Mouse (Mus musculus) gastrocnemius, postnatal 36 days (tissue): ENCODE measurements at regions not wholly inside any gene's neighbourhood (a gene's known extent, or its start where the extent isn't known, plus 50 kb on each side); places are given as distances from the start of the nearest gene placed in this dataset.

ENCODE experiments used
- DNase-seq, 2 experiments: peaks; one replicate each; pipeline ENCODE4 v3.0.0; 2022
- intact Hi-C: fragments of 180-260 bp; cut with DNase I; formaldehyde crosslinking; loops from one replicate; pipeline ENCODE4 v1.15.1; 2025

- no peak for DNase-seq
- intact Hi-C loops = no loop called here
These were observed 114.7 kb upstream of the Ndp start for GRCm38 (mm10) chrX:17026161-17026829.

GRCm38 (mm10) chrX:17017823-17018222 is 106.2 kb upstream of the Ndp start:
- DNase-seq = no peak
- intact Hi-C loops = no loop called here

GRCm38 (mm10) chrX:17009188-17009587 is 97.6 kb upstream of the Ndp start:
- intact Hi-C loops = no loop called here
- no peak for DNase-seq

GRCm38 (mm10) chrX:16998578-16998977 is 87.0 kb upstream of the Ndp start:
- intact Hi-C loops = no loop called here
- DNase-seq = peak in 1 of 2 experiments; percentile 4
